Mouse (Mus musculus) heart, adult 2 months (tissue): ENCODE results near the gene Wdr77. TPM values are rescaled to one million over a fixed set of nuclear protein-coding genes. Genes with fewer than 3 reads are reported as not detected.

ENCODE experiments used
- DNase-seq, 2 experiments: peaks; one replicate each; pipeline ENCODE4 v3.0.0; 2021
- H3K27ac ChIP-seq: fragments of 200-600 bp; 2 replicates; pipeline ENCODE4 v1.8.1; 2022
- H3K27me3 ChIP-seq: fragments of 200-500 bp; 2 replicates; pipeline ENCODE4 v1.6.1; 2012; ENCODE audit warnings: mild to moderate bottlenecking, low read length, inconsistent platforms, mixed read lengths; ENCODE audit not compliant: control insufficient read depth, insufficient read depth
- H3K36me3 ChIP-seq: fragments of 200-500 bp; 2 replicates; pipeline ENCODE4 v1.6.1; 2012; ENCODE audit warnings: low read length, inconsistent platforms; ENCODE audit not compliant: control insufficient read depth, insufficient read depth
- H3K4me1 ChIP-seq: fragments of 200-500 bp; 2 replicates; pipeline ENCODE4 v1.6.1; 2011; ENCODE audit warnings: low read length; ENCODE audit not compliant: control insufficient read depth, insufficient read depth
- H3K4me3 ChIP-seq: fragments of 200-600 bp; 2 replicates; pipeline ENCODE4 v1.8.1; 2022
- H3K79me2 ChIP-seq: fragments of 200-500 bp; replicated peaks from 2 replicates; pipeline ENCODE4 v1.6.1; 2012; ENCODE audit warnings: mild to moderate bottlenecking, inconsistent platforms, low read length, moderate library complexity, mixed read lengths; ENCODE audit not compliant: control insufficient read depth, insufficient read depth
- H3K9ac ChIP-seq: fragments of 200-500 bp; 2 replicates; pipeline ENCODE4 v1.6.1; 2012; ENCODE audit warnings: low read depth, mild to moderate bottlenecking, control low read depth, inconsistent platforms, low read length, mixed read lengths
- CTCF ChIP-seq: fragments of 200-600 bp; IDR thresholded peaks from 2 replicates; pipeline ENCODE4 v1.8.1; 2022; ENCODE audit warnings: antibody characterized with exemption, mild to moderate bottlenecking, moderate library complexity
- EP300 ChIP-seq: fragments of 200-500 bp; IDR thresholded peaks from 2 replicates; pipeline ENCODE4 v1.6.1; 2011; ENCODE audit warnings: low read depth, low read length, control low read depth; ENCODE audit not compliant: insufficient read depth
- POLR2A ChIP-seq: fragments of 200-500 bp; IDR thresholded peaks from 2 replicates; pipeline ENCODE4 v1.6.1; 2011; ENCODE audit warnings: mild to moderate bottlenecking, low read depth, low read length, control low read depth; ENCODE audit not compliant: insufficient read depth
- WGBS: fragments of 180-500 bp; shearing (Covaris S2); methylation state at CpG from one replicate; pipeline ENCODE4 v1.1.7; 2018; 5-methylcytosine and 5-hydroxymethylcytosine counted together
- intact Hi-C: fragments of 180-260 bp; cut with DNase I; formaldehyde crosslinking; loops from one replicate; pipeline ENCODE4 v1.15.1; 2025
- polyA plus RNA-seq: library from polyadenylated mRNA; depleted of rRNA; stranded (reverse); fragments of >200 nt; gene quantifications from 2 replicates; pipeline ENCODE4 v1.2.3, GENCODE M21; 2012; rRNA removed
- total RNA-seq, 2 experiments: library from RNA; stranded (reverse); gene quantifications; 2 replicates each; pipeline ENCODE4 v1.2.3; 2021

Wdr77 gene
- total and polyA plus RNA-seq, 3 experiments = 37.8 to 40.9 (median 39.6) TPM

DNA sequence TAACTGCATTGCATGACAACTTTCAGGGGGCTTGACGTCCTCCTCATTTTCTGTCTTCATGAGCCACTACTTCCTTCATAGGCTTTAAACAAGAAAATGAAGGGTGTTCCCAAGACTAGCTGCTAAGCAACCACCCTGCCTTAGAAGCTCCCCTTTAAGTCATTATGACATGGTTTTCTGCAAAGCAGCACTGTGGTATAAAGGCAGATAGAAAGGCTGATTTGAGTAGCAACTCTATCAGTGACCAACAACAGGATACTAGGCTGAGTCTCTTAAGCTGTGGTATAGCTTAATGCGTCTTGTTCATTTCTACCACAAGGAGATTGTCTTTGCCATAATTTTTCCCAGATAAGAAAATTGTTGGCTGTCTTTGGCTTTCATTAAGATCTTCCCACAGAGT, 55.4 kb downstream of the Wdr77 start, which contains the start of gene Pifo:
Gene Pifo, minus strand, starts transcription at position 101 of the 400 bp plus-strand sequence.
- 81% methylated on average over 2 of the region's 2 CpGs for WGBS
- TF ChIP-seq POLR2A (no peak), EP300 (no peak), CTCF (no peak)

More for the DNA sequence above, 55.4 kb downstream of the Wdr77 start, which contains the start of gene Pifo:
- Histone ChIP-seq H3K27me3 (no peaks in the 10 kb centered on the region), H3K4me1 (no peaks in the 10 kb centered on the region), H3K4me3 (no peak within 1 kb of the TSS), H3K9ac (no peak within 1 kb of the TSS), H3K79me2 (no peaks in the 10 kb centered on the region), H3K36me3 (no peaks in the 10 kb centered on the region), H3K27ac (no peak within 1 kb of the TSS)
- intact Hi-C loops = no loop called here
- no peak for DNase-seq

Other genes starting within 250 kb of the Wdr77 start
- gene Rap1a, start 158.0 kb upstream of the Wdr77 start, total RNA-seq = 100 to 1,000 TPM; 101 to 113 TPM
- gene Rap1a, start 158.0 kb upstream of the Wdr77 start, polyA plus RNA-seq = 12.8 and 34.5 TPM in 2 replicates
- not detected for gene Adora3, start 88.5 kb upstream of the Wdr77 start, total RNA-seq
- 0.37 and 0.94 TPM in 2 replicates for gene Adora3, start 88.5 kb upstream of the Wdr77 start, polyA plus RNA-seq
- gene Tmigd3, start 88.5 kb upstream of the Wdr77 start, total RNA-seq = under 1 TPM in 1 of 2 experiments, not detected in 1; 0.31 TPM
- gene Tmigd3, start 88.5 kb upstream of the Wdr77 start, polyA plus RNA-seq = 0.35 TPM in 1 of 2 replicates, not detected in the other
- 1 to 10 TPM in 1 of 2 experiments, under 1 TPM in 1; 0.97 to 2.3 TPM for gene I830077J02Rik, start 26.7 kb upstream of the Wdr77 start, total RNA-seq
- 0.72 and 0.76 TPM in 2 replicates for gene I830077J02Rik, start 26.7 kb upstream of the Wdr77 start, polyA plus RNA-seq
- 1,000 to 10,000 TPM; 1,076 to 1,219 TPM for gene Atp5f1, start 730 bp downstream of the Wdr77 start, total RNA-seq
- 478 and 1,133 TPM in 2 replicates for gene Atp5f1, start 730 bp downstream of the Wdr77 start, polyA plus RNA-seq
- gene Ovgp1, start 14.3 kb downstream of the Wdr77 start, total RNA-seq = under 1 TPM; 0.16 to 0.34 TPM
- gene Ovgp1, start 14.3 kb downstream of the Wdr77 start, polyA plus RNA-seq = 0.98 and 1.4 TPM in 2 replicates
- not detected for gene Pifo, start 55.3 kb downstream of the Wdr77 start, total RNA-seq
- 0.20 TPM in 1 of 2 replicates, not detected in the other for gene Pifo, start 55.3 kb downstream of the Wdr77 start, polyA plus RNA-seq
- not detected for gene Chil5, start 73.4 kb downstream of the Wdr77 start, total RNA-seq
- 0.12 TPM in 1 of 2 replicates, not detected in the other for gene Chil5, start 73.4 kb downstream of the Wdr77 start, polyA plus RNA-seq
- gene Chia1, start 153.9 kb downstream of the Wdr77 start, total RNA-seq = not detected
- 0.31 TPM in 1 of 2 replicates, not detected in the other for gene Chia1, start 153.9 kb downstream of the Wdr77 start, polyA plus RNA-seq
- gene Chil3, start 208.2 kb downstream of the Wdr77 start, total RNA-seq = 1 to 10 TPM in 1 of 2 experiments, under 1 TPM in 1; 0.18 to 1.0 TPM
- gene Chil3, start 208.2 kb downstream of the Wdr77 start, polyA plus RNA-seq = 0.32 and 1.3 TPM in 2 replicates